Mouse (Mus musculus): ENCODE data around the gene Misp. TPM values are rescaled to one million over a fixed set of nuclear protein-coding genes. Genes with fewer than 3 reads are reported as not detected.
A peak's percentile ranks its signal among the peaks of the same experiment; 100 is the strongest.

Misp gene
- polyA plus RNA-seq, 1 experiment from 2014 or later: 3.9 TPM

GRCm38 (mm10) chr10:79864351-79865188 is 43.8 kb downstream of the Misp start:
- Histone ChIP-seq H3K27me3 (replicated peaks; ENCODE audit: control insufficient read depth, insufficient read depth, low read length) (no peaks in the 10 kb centered on the region), H3K4me2 (ENCODE audit: low read depth, low read length) (no peak overlapping the region), H3K4me1 (ENCODE audit: control insufficient read depth, insufficient read depth, low read length) (no peaks in the 10 kb centered on the region), H3K4me3 (ENCODE audit: low read depth, low read length) (no peak overlapping the region), H3K27ac (replicated peaks; ENCODE audit: low read depth, low read length) (no peak overlapping the region; the same call in 1 of the 2 replicates), H3K36me3 (ENCODE audit: control insufficient read depth, insufficient read depth, low read length) (peaks cover 78% of the 10 kb centered on the region), H3K9me3 (ENCODE audit: control insufficient read depth, low read length) (no peaks in the 10 kb centered on the region), H3K9ac (ENCODE audit: low read depth, low read length) (no peak overlapping the region)
- ATAC-seq (ENCODE audit: low read depth) (peak; percentile 10; the same call in 1 of the 2 replicates), DNase-seq (ENCODE audit: low spot score) (no peak)
- 41% methylated on average over 10 of the region's 10 CpGs for WGBS

- Histone ChIP-seq H3K27me3 (replicated peaks; ENCODE audit: control insufficient read depth, insufficient read depth, low read length) (no peaks in the 10 kb centered on the region), H3K9ac (ENCODE audit: low read depth, low read length) (no peak overlapping the region), H3K36me3 (ENCODE audit: control insufficient read depth, insufficient read depth, low read length) (peaks cover 75% of the 10 kb centered on the region), H3K9me3 (ENCODE audit: control insufficient read depth, low read length) (no peaks in the 10 kb centered on the region), H3K4me2 (ENCODE audit: low read depth, low read length) (no peak overlapping the region), H3K4me3 (ENCODE audit: low read depth, low read length) (no peak overlapping the region), H3K27ac (replicated peaks; ENCODE audit: low read depth, low read length) (no peak overlapping the region), H3K4me1 (ENCODE audit: control insufficient read depth, insufficient read depth, low read length) (no peaks in the 10 kb centered on the region)
- 66% methylated on average over 10 of the region's 12 CpGs for WGBS
- DNase-seq (ENCODE audit: low spot score) (no peak), ATAC-seq (ENCODE audit: low read depth) (peak; percentile 10; the same call in 1 of the 2 replicates)
Measured at GRCm38 (mm10) chr10:79865189-79865601, 44.4 kb downstream of the Misp start.

- 68% methylated on average over 19 of the region's 19 CpGs for WGBS
- H3K9ac ChIP-seq (ENCODE audit: low read depth, low read length): no peak overlapping the region
- H3K27ac ChIP-seq (replicated peaks; ENCODE audit: low read depth, low read length): no peak overlapping the region
- peaks cover 74% of the 10 kb centered on the region for H3K36me3 ChIP-seq (ENCODE audit: control insufficient read depth, insufficient read depth, low read length)
- H3K9me3 ChIP-seq (ENCODE audit: control insufficient read depth, low read length): no peaks in the 10 kb centered on the region
- H3K4me3 ChIP-seq (ENCODE audit: low read depth, low read length): no peak overlapping the region
- no peak overlapping the region for H3K4me2 ChIP-seq (ENCODE audit: low read depth, low read length)
- no peak for ATAC-seq (ENCODE audit: low read depth)
- H3K27me3 ChIP-seq (replicated peaks; ENCODE audit: control insufficient read depth, insufficient read depth, low read length): no peaks in the 10 kb centered on the region
- H3K4me1 ChIP-seq (ENCODE audit: control insufficient read depth, insufficient read depth, low read length): no peaks in the 10 kb centered on the region
- no peak for DNase-seq (ENCODE audit: low spot score)
Measured at GRCm38 (mm10) chr10:79865801-79866295, 45.1 kb downstream of the Misp start.

DNA sequence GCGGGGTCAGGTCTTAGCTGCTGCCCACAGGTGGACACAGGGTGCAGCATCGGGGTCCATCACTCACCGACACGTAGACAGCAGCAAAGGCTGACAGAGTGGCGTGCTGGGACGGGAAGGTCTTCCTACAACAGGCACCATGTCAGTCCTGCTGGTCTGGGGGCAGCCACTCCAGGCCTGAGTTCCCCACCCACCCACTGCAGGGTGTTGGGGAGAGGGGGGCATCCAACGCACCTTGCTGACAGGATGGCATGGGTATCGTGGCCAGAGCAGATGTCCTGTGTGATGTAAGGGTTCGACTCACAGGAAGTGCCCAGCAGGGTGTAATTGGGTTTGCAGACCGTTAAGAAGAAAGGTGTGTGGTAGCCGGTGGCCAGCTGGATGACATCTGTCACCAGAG is 45.8 kb downstream of the Misp start:
- Histone ChIP-seq H3K4me3 (ENCODE audit: low read depth, low read length) (no peak overlapping the region), H3K4me1 (ENCODE audit: control insufficient read depth, insufficient read depth, low read length) (no peaks in the 10 kb centered on the region), H3K27ac (replicated peaks; ENCODE audit: low read depth, low read length) (no peak overlapping the region), H3K36me3 (ENCODE audit: control insufficient read depth, insufficient read depth, low read length) (peaks cover 74% of the 10 kb centered on the region), H3K9me3 (ENCODE audit: control insufficient read depth, low read length) (no peaks in the 10 kb centered on the region), H3K9ac (ENCODE audit: low read depth, low read length) (no peak overlapping the region), H3K4me2 (ENCODE audit: low read depth, low read length) (no peak overlapping the region), H3K27me3 (replicated peaks; ENCODE audit: control insufficient read depth, insufficient read depth, low read length) (no peaks in the 10 kb centered on the region)
- ATAC-seq (ENCODE audit: low read depth) (no peak), DNase-seq (ENCODE audit: low spot score) (no peak)
- 74% methylated on average over 11 of the region's 11 CpGs for WGBS

- no peak for ATAC-seq (ENCODE audit: low read depth)
- H3K4me2 ChIP-seq (ENCODE audit: low read depth, low read length): no peak overlapping the region
Measured at GRCm38 (mm10) chr10:79871845-79872244, 51.1 kb downstream of the Misp start.

DNA sequence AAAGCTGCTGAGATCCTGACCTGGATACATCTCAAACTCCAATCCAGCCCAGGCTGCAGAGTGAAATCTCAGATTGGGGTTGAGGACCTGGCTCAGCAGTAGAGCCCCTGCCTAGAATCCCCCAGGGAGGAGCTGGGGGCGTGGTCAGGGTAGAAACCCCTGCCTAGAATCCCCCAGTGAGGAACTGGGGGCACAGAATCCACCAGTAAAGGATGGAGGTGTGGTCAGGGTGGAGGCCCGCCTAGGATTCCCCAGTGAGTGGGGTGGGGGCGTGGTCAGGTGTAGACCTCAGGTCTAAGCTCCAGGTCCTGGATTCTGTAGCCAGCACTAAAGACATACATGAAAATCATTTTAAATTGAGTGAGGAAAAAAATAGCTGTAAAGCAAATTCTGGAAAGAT is 52.1 kb downstream of the Misp start:
- ATAC-seq (ENCODE audit: low read depth) (no peak), DNase-seq (ENCODE audit: low spot score) (no peak)
- Histone ChIP-seq H3K9ac (ENCODE audit: low read depth, low read length) (peak overlapping the region; percentile 82), H3K4me2 (ENCODE audit: low read depth, low read length) (peak overlapping the region; percentile 81), H3K36me3 (ENCODE audit: control insufficient read depth, insufficient read depth, low read length) (peaks cover 21% of the 10 kb centered on the region; the same call in 1 of the 2 replicates), H3K27me3 (replicated peaks; ENCODE audit: control insufficient read depth, insufficient read depth, low read length) (no peaks in the 10 kb centered on the region), H3K9me3 (ENCODE audit: control insufficient read depth, low read length) (no peaks in the 10 kb centered on the region), H3K27ac (replicated peaks; ENCODE audit: low read depth, low read length) (peak overlapping the region; percentile 85; the same call in 1 of the 2 replicates), H3K4me3 (ENCODE audit: low read depth, low read length) (peak overlapping the region; percentile 68), H3K4me1 (ENCODE audit: control insufficient read depth, insufficient read depth, low read length) (peaks cover 14% of the 10 kb centered on the region; the same call in 1 of the 2 replicates)
- 33% methylated on average over 3 of the region's 3 CpGs for WGBS

More at GRCm38 (mm10) chr10:79871845-79872244, 51.1 kb downstream of the Misp start:
- Histone ChIP-seq H3K27me3 (replicated peaks; ENCODE audit: control insufficient read depth, insufficient read depth, low read length) (no peaks in the 10 kb centered on the region), H3K9ac (ENCODE audit: low read depth, low read length) (no peak overlapping the region), H3K27ac (replicated peaks; ENCODE audit: low read depth, low read length) (no peak overlapping the region), H3K4me3 (ENCODE audit: low read depth, low read length) (no peak overlapping the region), H3K36me3 (ENCODE audit: control insufficient read depth, insufficient read depth, low read length) (peaks cover 27% of the 10 kb centered on the region; the same call in 1 of the 2 replicates), H3K9me3 (ENCODE audit: control insufficient read depth, low read length) (no peaks in the 10 kb centered on the region), H3K4me1 (ENCODE audit: control insufficient read depth, insufficient read depth, low read length) (peaks cover 14% of the 10 kb centered on the region; the same call in 1 of the 2 replicates)
- DNase-seq (ENCODE audit: low spot score): no peak
- 94% methylated on average over 8 of the region's 8 CpGs for WGBS

DNA sequence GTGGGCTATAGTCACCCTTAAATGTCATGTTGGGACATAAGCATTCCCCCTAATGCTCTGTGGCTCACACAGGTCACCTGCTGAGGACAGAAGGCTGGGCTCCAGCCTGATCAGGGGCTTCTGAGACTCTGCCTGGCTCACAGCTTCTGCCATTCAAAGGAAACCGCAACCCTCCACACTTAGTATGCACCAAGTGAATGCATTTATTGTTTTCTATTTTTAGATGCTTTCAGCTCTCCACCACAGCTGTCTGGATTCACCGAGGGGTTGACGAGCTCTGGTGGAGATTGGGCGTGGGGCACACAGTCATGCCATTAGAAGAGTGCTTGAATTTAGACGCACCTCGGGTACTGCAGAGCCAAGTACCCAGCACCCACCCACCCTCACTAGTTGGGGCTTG is 52.5 kb downstream of the Misp start:
- ATAC-seq (ENCODE audit: low read depth) (no peak), DNase-seq (ENCODE audit: low spot score) (no peak)
- Histone ChIP-seq H3K9me3 (ENCODE audit: control insufficient read depth, low read length) (no peaks in the 10 kb centered on the region), H3K36me3 (ENCODE audit: control insufficient read depth, insufficient read depth, low read length) (peaks cover 21% of the 10 kb centered on the region; the same call in 1 of the 2 replicates), H3K4me2 (ENCODE audit: low read depth, low read length) (peak overlapping the region; percentile 81), H3K27me3 (replicated peaks; ENCODE audit: control insufficient read depth, insufficient read depth, low read length) (no peaks in the 10 kb centered on the region), H3K4me1 (ENCODE audit: control insufficient read depth, insufficient read depth, low read length) (peaks cover 14% of the 10 kb centered on the region; the same call in 1 of the 2 replicates), H3K4me3 (ENCODE audit: low read depth, low read length) (peak overlapping the region; percentile 68), H3K27ac (replicated peaks; ENCODE audit: low read depth, low read length) (peak overlapping the region; percentile 85), H3K9ac (ENCODE audit: low read depth, low read length) (peak overlapping the region; percentile 82)
- 6% methylated on average over 6 of the region's 6 CpGs for WGBS

GRCm38 (mm10) chr10:79873715-79874289 is 53.0 kb downstream of the Misp start:
- no peak for DNase-seq (ENCODE audit: low spot score)
- peak overlapping the region; percentile 82 for H3K9ac ChIP-seq (ENCODE audit: low read depth, low read length)
- ATAC-seq (ENCODE audit: low read depth): peak; percentile 20
- peaks cover 14% of the 10 kb centered on the region; the same call in 1 of the 2 replicates for H3K4me1 ChIP-seq (ENCODE audit: control insufficient read depth, insufficient read depth, low read length)
- under 1% methylated on average over 26 of the region's 26 CpGs for WGBS
- H3K36me3 ChIP-seq (ENCODE audit: control insufficient read depth, insufficient read depth, low read length): peaks cover 21% of the 10 kb centered on the region; the same call in 1 of the 2 replicates
- H3K9me3 ChIP-seq (ENCODE audit: control insufficient read depth, low read length): no peaks in the 10 kb centered on the region
- H3K4me3 ChIP-seq (ENCODE audit: low read depth, low read length): peak overlapping the region; percentile 68
- no peaks in the 10 kb centered on the region for H3K27me3 ChIP-seq (replicated peaks; ENCODE audit: control insufficient read depth, insufficient read depth, low read length)
- peak overlapping the region; percentile 81 for H3K4me2 ChIP-seq (ENCODE audit: low read depth, low read length)
- H3K27ac ChIP-seq (replicated peaks; ENCODE audit: low read depth, low read length): peak overlapping the region; percentile 85

All from embryonic facial prominence, embryonic 14.5 days (tissue).